Mouse (Mus musculus) kidney, postnatal 4 days (tissue): Measurements from ENCODE around the gene Eefsec.

Source experiments
- DNase-seq, 2 experiments: peaks; one replicate each; pipeline ENCODE4 v3.0.0; 2021; ENCODE audit warnings: mixed read lengths in 2 of 2

The Eefsec gene

GRCm38 (mm10) chr6:88340761-88341160 lies 105.6 kb downstream of the Eefsec start:
- DNase-seq = no peak

DNA sequence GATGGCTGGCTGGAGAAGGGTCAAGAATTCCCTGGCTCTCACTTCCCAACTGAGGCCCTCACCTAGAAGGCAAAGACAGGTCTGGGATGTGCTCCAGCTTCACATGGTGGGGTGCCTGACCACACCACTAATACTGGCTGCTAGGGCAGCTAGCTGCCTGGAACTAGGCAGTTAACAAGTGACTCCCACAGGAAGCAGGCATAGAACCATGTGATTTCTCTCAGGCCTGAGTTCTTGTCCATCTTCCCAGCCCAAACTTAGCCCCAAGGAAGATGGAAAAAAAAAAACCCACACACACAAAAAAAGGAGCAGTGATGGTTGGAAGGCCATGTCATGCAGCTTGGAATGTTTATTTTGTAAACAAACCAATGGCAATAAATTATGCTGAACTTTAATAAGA lies 117.0 kb downstream of the Eefsec start:
- DNase-seq = no peak

- peak; percentile 65 to 80 for DNase-seq
Measured at GRCm38 (mm10) chr6:88321879-88322278, 124.5 kb downstream of the Eefsec start.

GRCm38 (mm10) chr6:88321253-88321652 lies 125.1 kb downstream of the Eefsec start:
- DNase-seq = peak in 1 of 2 experiments; percentile 10

GRCm38 (mm10) chr6:88319735-88320134 lies 126.6 kb downstream of the Eefsec start:
- DNase-seq = no peak

DNA sequence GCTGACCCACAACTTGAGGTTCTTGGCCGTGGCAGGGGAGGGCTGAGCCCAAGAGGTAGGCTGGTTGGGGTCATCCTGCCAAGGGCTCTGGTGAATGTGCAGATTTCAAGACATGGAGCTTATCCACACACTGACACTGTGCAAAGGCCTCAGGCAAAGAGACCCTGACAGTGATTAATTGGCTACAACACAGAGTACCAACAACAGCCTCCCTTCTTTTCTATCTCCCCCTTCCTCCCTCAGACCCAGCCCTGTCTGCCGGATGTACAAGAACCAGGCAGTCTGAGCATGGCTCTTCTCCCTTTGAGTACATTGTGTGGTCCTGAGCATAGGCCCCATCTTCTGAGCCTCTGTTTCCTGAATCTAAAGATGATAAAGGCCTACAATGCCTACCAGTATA lies 131.0 kb downstream of the Eefsec start:
- DNase-seq = no peak

DNA sequence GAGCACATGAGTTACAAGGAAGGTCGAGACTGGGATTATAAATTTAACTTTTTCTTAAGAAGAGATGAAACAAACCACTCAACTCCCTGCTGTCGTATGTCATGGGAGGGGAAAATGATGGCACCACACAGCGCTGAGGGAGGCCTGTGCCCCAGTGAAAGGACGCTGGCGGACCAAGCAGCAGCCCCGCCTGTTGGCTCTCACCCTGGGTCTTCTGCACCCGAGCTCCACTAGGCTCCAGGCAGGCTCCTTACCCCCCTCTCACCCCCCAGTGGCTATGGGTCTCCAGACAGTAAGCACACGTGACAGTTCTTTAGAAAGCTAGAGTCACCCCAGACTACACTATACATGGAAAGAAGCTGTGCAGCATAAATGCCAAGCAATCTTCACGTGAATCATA lies 132.4 kb downstream of the Eefsec start:
- peak; percentile 20 to 30 for DNase-seq

GRCm38 (mm10) chr6:88311593-88311992 lies 134.7 kb downstream of the Eefsec start:
- DNase-seq = no peak

- no peak for DNase-seq
Measured at GRCm38 (mm10) chr6:88306100-88306746, 140.1 kb downstream of the Eefsec start.

- DNase-seq = no peak
Measured at GRCm38 (mm10) chr6:88301234-88301633, 145.1 kb downstream of the Eefsec start.

GRCm38 (mm10) chr6:88299491-88299890 lies 146.8 kb downstream of the Eefsec start:
- DNase-seq = no peak

DNA sequence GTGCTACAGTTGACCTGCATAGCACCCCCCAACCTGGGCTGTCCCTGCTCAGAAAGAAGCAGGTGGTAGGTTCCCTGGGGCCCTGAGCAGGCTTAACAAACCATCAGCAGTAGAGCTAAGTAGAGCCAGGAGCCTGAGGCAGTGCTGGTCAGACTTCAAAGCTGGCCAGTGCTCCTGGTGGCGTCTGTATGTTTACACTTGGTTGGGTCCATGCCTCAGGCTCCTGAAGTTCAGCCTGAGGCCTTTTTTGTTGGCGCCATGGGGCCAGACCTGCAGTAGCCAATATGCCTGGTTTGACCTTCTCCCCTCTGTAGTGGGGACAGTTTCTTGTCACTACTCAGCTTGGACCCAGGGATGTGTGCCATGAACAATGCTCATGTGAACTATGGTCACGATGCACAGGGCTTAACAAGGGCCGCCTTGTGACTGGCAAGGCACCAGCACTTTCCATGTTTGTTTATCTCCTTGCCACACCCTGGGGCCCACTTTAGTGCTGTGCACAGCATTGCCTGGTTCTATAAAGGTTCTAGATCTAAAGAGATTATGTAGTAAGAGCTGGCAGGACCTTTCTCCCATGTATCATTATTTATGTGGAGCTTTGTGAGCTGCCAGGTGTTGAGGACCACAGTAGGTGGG lies 153.9 kb downstream of the Eefsec start:
- no peak for DNase-seq

- DNase-seq = no peak
Measured at GRCm38 (mm10) chr6:88290129-88290766, 156.1 kb downstream of the Eefsec start.

DNA sequence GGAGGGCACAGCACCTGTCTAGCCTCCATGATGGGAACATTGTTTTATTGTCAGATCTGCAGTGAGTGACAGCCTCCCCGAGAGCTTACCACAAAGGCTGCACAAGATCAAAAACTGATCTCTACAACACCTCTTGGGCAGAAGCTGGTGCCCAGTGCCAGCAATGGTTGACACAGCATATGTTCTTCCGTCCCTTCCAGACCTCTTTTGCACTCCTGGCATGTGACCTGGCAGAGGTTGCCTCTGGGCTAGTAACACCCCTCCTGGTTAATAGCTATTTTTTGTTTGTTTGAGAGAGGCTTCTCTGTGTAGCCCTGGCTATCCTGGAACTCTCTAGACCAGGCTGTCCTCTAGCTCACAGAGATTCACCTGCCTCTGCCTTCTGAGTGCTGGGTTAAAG lies 168.2 kb downstream of the Eefsec start:
- no peak for DNase-seq

- DNase-seq = no peak
Measured at GRCm38 (mm10) chr6:88277242-88277641, 169.1 kb downstream of the Eefsec start.

DNA sequence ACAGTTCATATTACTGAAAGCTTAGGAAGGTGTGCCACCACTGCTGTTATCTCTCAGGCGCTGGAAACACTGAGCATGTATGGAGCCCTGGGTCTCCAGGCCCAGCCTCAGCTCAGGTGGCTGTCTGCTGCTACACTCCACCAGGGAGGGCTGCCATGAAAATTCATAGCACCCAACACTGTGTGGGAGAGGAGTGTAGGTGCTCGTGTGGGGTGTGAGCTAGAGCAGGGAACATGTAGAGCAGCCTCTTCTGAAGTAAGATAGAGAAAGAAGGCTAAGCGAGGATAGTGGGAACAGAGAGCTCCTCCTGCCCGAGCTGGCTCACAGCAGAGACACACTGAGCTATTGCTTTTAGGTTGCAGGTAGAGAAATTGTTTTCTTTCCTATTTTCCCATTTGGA lies 170.1 kb downstream of the Eefsec start:
- no peak for DNase-seq

DNA sequence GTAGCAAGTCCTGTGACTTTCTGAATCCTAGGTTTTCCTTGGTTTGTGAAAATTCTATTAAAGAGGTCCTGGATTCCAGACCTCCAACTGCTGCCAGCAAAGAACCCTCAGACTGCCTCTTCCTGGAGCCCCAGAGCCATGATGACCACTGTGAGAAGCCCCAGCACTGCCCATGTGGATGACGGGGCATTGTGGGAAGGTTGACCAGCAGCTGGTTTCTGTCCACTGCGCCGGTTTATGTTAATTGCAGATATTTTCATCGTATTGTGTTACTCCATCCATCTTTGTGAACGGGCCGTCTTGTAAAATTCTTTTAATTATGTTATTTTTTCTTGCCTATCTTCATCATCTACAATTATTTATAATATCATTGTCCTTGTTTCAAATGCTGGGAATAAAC lies 171.7 kb downstream of the Eefsec start:
- peak; percentile 48 to 54 for DNase-seq

GRCm38 (mm10) chr6:88267970-88268369 lies 178.4 kb downstream of the Eefsec start:
- DNase-seq = no peak

- DNase-seq = no peak
Measured at GRCm38 (mm10) chr6:88267068-88267467, 179.3 kb downstream of the Eefsec start.

DNA sequence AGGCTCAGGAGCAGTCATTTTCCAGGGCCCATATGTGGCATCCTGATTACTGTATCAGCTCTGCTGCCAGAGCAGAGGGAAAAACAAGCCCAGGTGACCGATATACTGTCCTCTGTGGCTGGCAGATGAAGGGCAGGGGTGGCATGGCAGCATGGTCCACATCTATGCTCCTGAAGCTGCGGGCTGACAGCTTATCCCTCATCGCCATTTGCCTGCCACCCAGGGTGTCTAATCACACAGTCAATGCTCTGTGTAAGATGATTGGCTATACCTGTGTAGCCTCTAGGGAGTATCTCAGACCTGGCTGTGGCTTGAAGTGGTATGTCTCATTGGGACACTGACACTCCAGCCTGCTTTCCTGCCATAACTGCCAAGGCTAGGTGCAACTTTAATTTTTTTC lies 180.3 kb downstream of the Eefsec start:
- DNase-seq = no peak

DNA sequence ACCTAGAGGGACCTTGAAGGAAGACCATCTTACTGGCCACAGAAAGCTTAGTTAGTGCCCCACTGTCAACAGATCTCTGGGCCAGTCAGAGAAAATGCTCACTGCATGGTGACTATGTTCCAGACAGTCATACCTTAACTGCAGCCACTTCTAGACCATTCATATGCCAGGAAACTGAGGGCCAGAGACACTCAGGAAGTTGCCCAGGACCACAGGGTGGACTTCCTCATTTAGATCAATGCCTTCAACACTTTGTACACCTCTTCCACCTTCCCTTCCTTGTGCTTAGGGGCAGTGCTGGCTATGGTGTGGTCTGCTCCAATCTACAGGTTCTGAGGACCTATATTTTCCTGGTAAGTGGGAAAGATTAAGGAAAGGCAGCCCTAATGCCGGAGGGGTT lies 181.0 kb downstream of the Eefsec start:
- DNase-seq = no peak

DNA sequence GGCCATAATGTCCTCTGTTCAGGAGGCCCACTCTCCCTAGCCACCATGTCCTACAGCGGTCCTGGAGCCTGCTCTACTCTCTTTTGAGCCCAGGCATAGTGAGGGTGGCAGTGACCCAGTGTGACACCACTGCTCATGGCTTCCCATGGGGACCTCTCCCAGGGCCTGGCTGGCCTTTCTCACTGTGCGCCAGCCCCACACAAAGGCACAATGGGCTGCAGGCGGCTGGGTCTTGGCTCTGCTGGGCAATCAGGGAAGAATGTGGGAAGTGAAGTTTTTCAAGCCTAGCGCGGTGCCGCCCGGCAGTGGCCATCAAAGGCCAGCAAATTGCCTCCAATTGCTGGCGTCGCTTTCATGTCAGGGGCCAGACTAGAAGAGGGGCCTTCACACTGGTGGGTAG lies 184.2 kb downstream of the Eefsec start:
- DNase-seq = no peak

DNA sequence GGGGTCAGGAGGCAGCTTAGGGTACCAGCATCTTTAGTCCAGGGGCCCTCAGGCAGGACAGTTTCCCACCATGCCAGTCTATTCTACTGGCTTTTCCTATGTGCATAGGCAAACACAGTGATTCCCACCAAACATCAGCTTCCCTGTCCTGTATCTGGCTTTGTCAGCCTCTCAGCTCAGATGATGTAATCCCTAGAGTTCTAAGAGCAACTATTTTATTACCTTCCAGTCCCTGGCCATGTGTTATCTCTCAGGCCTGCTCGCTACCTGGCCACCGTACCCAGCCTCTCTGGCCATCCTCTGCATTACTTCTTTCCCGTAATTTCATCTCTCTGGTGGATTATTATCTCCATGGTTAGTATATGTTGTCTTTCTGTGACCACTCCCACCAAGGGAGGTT lies 185.7 kb downstream of the Eefsec start:
- no peak for DNase-seq

- DNase-seq = no peak
Measured at GRCm38 (mm10) chr6:88259621-88260020, 186.7 kb downstream of the Eefsec start.
